Mouse (Mus musculus) cortical plate, adult 2 months (tissue): ENCODE measurements around the gene Ap5b1.

Experiments
- CTCF ChIP-seq: fragments of 200-500 bp; IDR thresholded peaks from 2 replicates; pipeline ENCODE4 v1.5.1; 2011; ENCODE audit warnings: mild to moderate bottlenecking, control low read depth, low read length; ENCODE audit not compliant: insufficient read depth; ENCODE audit errors: extremely low read depth
- POLR2A ChIP-seq: fragments of 200-500 bp; IDR thresholded peaks from 2 replicates; pipeline ENCODE4 v1.6.1; 2011; ENCODE audit warnings: mild to moderate bottlenecking, low read length, control low read depth; ENCODE audit not compliant: insufficient read depth; ENCODE audit errors: extremely low read depth

- no peak for TF ChIP-seq POLR2A
- TF ChIP-seq CTCF, result no peak
Measured at GRCm38 (mm10) chr19:5561252-5561790, 6.5 kb upstream of the Ap5b1 start.
